Mouse (Mus musculus): ENCODE results near the gene Arpp21. TPM values are rescaled to one million over a fixed set of nuclear protein-coding genes. Genes with fewer than 3 reads are reported as not detected.

Arpp21 gene
- polyA plus RNA-seq (2015; fragmentation: Nextera tagmentation; extraction: Ambion mirVana), result 0.81 and 1.1 TPM in 2 replicates

GRCm38 (mm10) chr9:112235696-112236397, at the start of gene Arpp21:
Gene Arpp21, minus strand, starts transcription at chr9:112235938.
- peaks cover 48% of the 10 kb centered on the region for H3K27me3 ChIP-seq
- ATAC-seq (ENCODE audit: low read depth), result no peak

GRCm38 (mm10) chr9:112272426-112272969, 36.8 kb upstream of the Arpp21 start:
- Histone ChIP-seq H3K27ac (no peak overlapping the region), H3K9me3 (replicated peaks) (no peaks in the 10 kb centered on the region), H3K4me3 (replicated peaks) (no peak overlapping the region), H3K36me3 (no peaks in the 10 kb centered on the region), H3K4me1 (replicated peaks) (no peaks in the 10 kb centered on the region), H3K9ac (no peak overlapping the region), H3K27me3 (no peaks in the 10 kb centered on the region), H3K4me2 (no peak overlapping the region)
- no peak for ATAC-seq (ENCODE audit: low read depth)
- 64% methylated on average over 8 of the region's 8 CpGs for WGBS (ENCODE audit: insufficient replicate concordance)
- no peak for DNase-seq

More at GRCm38 (mm10) chr9:112235696-112236397, at the start of gene Arpp21:
- Histone ChIP-seq H3K27ac (no peak within 1 kb of the TSS), H3K9ac (no peak within 1 kb of the TSS), H3K9me3 (replicated peaks) (no peaks in the 10 kb centered on the region), H3K4me1 (replicated peaks) (no peaks in the 10 kb centered on the region), H3K36me3 (no peaks in the 10 kb centered on the region), H3K4me3 (replicated peaks) (peak within 1 kb of the TSS; percentile 32), H3K4me2 (peak within 1 kb of the TSS; percentile 51)
- DNase-seq, result no peak
- 26% methylated on average over 16 of the region's 16 CpGs for WGBS (ENCODE audit: insufficient replicate concordance)

GRCm38 (mm10) chr9:112264982-112265641, 29.4 kb upstream of the Arpp21 start:
- ATAC-seq (ENCODE audit: low read depth), result peak; percentile 96
- Histone ChIP-seq H3K9ac (no peak overlapping the region), H3K4me2 (no peak overlapping the region), H3K27me3 (no peaks in the 10 kb centered on the region), H3K9me3 (replicated peaks) (no peaks in the 10 kb centered on the region), H3K27ac (no peak overlapping the region), H3K4me1 (replicated peaks) (0 out of 2 replicates have a peak, but pooled peaks cover 9% of the 10 kb centered on the region), H3K36me3 (no peaks in the 10 kb centered on the region), H3K4me3 (replicated peaks) (no peak overlapping the region)
- WGBS (ENCODE audit: insufficient replicate concordance), result 40% methylated on average over 4 of the region's 4 CpGs
- peak; percentile 45 for DNase-seq

- no peak overlapping the region for H3K4me3 ChIP-seq (replicated peaks)
- no peak overlapping the region for H3K9ac ChIP-seq
- no peak overlapping the region for H3K4me2 ChIP-seq
- DNase-seq (no peak), ATAC-seq (ENCODE audit: low read depth) (no peak)
- H3K36me3 ChIP-seq, result no peaks in the 10 kb centered on the region
- 0 out of 2 replicates have a peak, but pooled peaks cover 9% of the 10 kb centered on the region for H3K4me1 ChIP-seq (replicated peaks)
- WGBS (ENCODE audit: insufficient replicate concordance), result 72% methylated on average over 16 of the region's 16 CpGs
- H3K27ac ChIP-seq, result no peak overlapping the region
- no peaks in the 10 kb centered on the region for H3K9me3 ChIP-seq (replicated peaks)
- no peaks in the 10 kb centered on the region for H3K27me3 ChIP-seq
These were observed 26.5 kb upstream of the Arpp21 start for GRCm38 (mm10) chr9:112261986-112262901.

GRCm38 (mm10) chr9:112261556-112261955, 25.8 kb upstream of the Arpp21 start:
- no peaks in the 10 kb centered on the region for H3K27me3 ChIP-seq
- no peak overlapping the region for H3K9ac ChIP-seq
- H3K4me2 ChIP-seq, result no peak overlapping the region
- 63% methylated on average over 2 of the region's 2 CpGs for WGBS (ENCODE audit: insufficient replicate concordance)
- no peak for ATAC-seq (ENCODE audit: low read depth)
- 0 out of 2 replicates have a peak, but pooled peaks cover 9% of the 10 kb centered on the region for H3K4me1 ChIP-seq (replicated peaks)
- H3K4me3 ChIP-seq (replicated peaks), result no peak overlapping the region
- no peak for DNase-seq
- H3K27ac ChIP-seq, result no peak overlapping the region
- H3K9me3 ChIP-seq (replicated peaks), result no peaks in the 10 kb centered on the region
- H3K36me3 ChIP-seq, result no peaks in the 10 kb centered on the region

GRCm38 (mm10) chr9:112260696-112261095, 25.0 kb upstream of the Arpp21 start:
- no peaks in the 10 kb centered on the region for H3K27me3 ChIP-seq
- 0 out of 2 replicates have a peak, but pooled peaks cover 9% of the 10 kb centered on the region for H3K4me1 ChIP-seq (replicated peaks)
- H3K4me3 ChIP-seq (replicated peaks), result no peak overlapping the region
- H3K4me2 ChIP-seq, result no peak overlapping the region
- H3K27ac ChIP-seq, result no peak overlapping the region
- DNase-seq (no peak), ATAC-seq (ENCODE audit: low read depth) (no peak)
- H3K9me3 ChIP-seq (replicated peaks), result no peaks in the 10 kb centered on the region
- H3K36me3 ChIP-seq, result no peaks in the 10 kb centered on the region
- 51% methylated on average over 2 of the region's 2 CpGs for WGBS (ENCODE audit: insufficient replicate concordance)
- no peak overlapping the region for H3K9ac ChIP-seq

GRCm38 (mm10) chr9:112258560-112258959, 22.8 kb upstream of the Arpp21 start:
- 0 out of 2 replicates have a peak, but pooled peaks cover 4% of the 10 kb centered on the region for H3K4me1 ChIP-seq (replicated peaks)
- DNase-seq (no peak), ATAC-seq (ENCODE audit: low read depth) (no peak)
- no peaks in the 10 kb centered on the region for H3K9me3 ChIP-seq (replicated peaks)
- H3K27ac ChIP-seq, result no peak overlapping the region
- no peaks in the 10 kb centered on the region for H3K36me3 ChIP-seq
- H3K4me3 ChIP-seq (replicated peaks), result no peak overlapping the region
- H3K4me2 ChIP-seq, result no peak overlapping the region
- 61% methylated on average over 1 of the region's 1 CpGs for WGBS (ENCODE audit: insufficient replicate concordance)
- no peak overlapping the region for H3K9ac ChIP-seq
- H3K27me3 ChIP-seq, result no peaks in the 10 kb centered on the region

- Histone ChIP-seq H3K4me2 (no peak overlapping the region), H3K36me3 (no peaks in the 10 kb centered on the region), H3K9me3 (replicated peaks) (no peaks in the 10 kb centered on the region), H3K27me3 (no peaks in the 10 kb centered on the region), H3K4me3 (replicated peaks) (no peak overlapping the region), H3K9ac (no peak overlapping the region), H3K4me1 (replicated peaks) (0 out of 2 replicates have a peak, but pooled peaks cover 4% of the 10 kb centered on the region), H3K27ac (no peak overlapping the region)
- ATAC-seq (ENCODE audit: low read depth) (no peak), DNase-seq (no peak)
- WGBS (ENCODE audit: insufficient replicate concordance), result 65% methylated on average over 2 of the region's 2 CpGs
These were observed 20.2 kb upstream of the Arpp21 start for GRCm38 (mm10) chr9:112255971-112256370.

GRCm38 (mm10) chr9:112253730-112254129, 18.0 kb upstream of the Arpp21 start:
- H3K9ac ChIP-seq, result no peak overlapping the region
- H3K4me3 ChIP-seq (replicated peaks), result no peak overlapping the region
- no peaks in the 10 kb centered on the region for H3K27me3 ChIP-seq
- peak; percentile 91 for ATAC-seq (ENCODE audit: low read depth)
- H3K36me3 ChIP-seq, result no peaks in the 10 kb centered on the region
- DNase-seq, result no peak
- no peak overlapping the region for H3K4me2 ChIP-seq
- WGBS (ENCODE audit: insufficient replicate concordance), result 41% methylated on average over 1 of the region's 1 CpGs
- H3K9me3 ChIP-seq (replicated peaks), result no peaks in the 10 kb centered on the region
- no peak overlapping the region for H3K27ac ChIP-seq
- H3K4me1 ChIP-seq (replicated peaks), result 0 out of 2 replicates have a peak, but pooled peaks cover 4% of the 10 kb centered on the region

- WGBS (ENCODE audit: insufficient replicate concordance), result 57% methylated on average over 3 of the region's 3 CpGs
These were observed 16.1 kb upstream of the Arpp21 start for GRCm38 (mm10) chr9:112251857-112252256.

More at GRCm38 (mm10) chr9:112251857-112252256, 16.1 kb upstream of the Arpp21 start:
- DNase-seq, result no peak
- ATAC-seq (ENCODE audit: low read depth), result no peak
- no peak overlapping the region for H3K4me3 ChIP-seq (replicated peaks)
- no peaks in the 10 kb centered on the region for H3K27me3 ChIP-seq
- 0 out of 2 replicates have a peak, but pooled peaks cover 4% of the 10 kb centered on the region for H3K4me1 ChIP-seq (replicated peaks)
- H3K27ac ChIP-seq, result no peak overlapping the region
- no peaks in the 10 kb centered on the region for H3K36me3 ChIP-seq
- H3K9ac ChIP-seq, result no peak overlapping the region
- no peak overlapping the region for H3K4me2 ChIP-seq
- H3K9me3 ChIP-seq (replicated peaks), result no peaks in the 10 kb centered on the region
